Comparison of ENCODE assay signal across 10 mouse cellular contexts in the genomic region with DNA sequence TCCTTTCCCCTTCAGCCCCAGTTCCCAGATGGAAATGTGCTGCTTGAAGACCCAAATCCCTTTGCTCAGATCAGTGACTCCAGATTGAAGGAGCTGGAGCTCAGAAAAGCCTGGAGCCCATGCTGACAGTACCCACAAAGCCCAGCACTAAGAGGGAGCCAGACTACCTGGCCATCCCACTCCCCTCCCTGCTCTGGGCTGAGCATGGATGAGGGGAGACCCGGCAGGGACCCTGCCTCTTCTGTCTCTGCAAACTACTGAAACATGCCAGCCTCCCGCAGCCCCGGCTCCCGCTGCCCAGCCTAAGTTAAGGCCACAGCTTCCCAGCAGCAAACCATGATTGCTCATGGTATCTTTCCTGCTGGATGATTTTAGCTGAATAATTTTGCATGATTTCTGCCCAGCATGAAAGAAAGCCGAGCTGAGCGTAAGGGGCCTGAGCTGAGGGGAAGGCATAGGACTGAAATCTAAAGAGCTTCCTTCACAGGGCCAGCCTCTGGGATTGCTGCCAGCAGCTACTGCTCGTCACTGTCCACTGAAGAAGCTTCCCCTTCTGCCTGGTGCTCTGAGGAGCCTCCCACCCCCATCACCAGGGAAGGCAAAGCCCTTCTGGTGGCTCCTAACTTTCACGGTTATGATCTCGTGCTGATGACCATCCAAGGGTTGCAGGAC.
DNase-seq lines count a peak whose midpoint lies in the region; ATAC-seq and TF ChIP-seq lines count a peak whose summit lies in the region.
"Had no signal": no experiment of that assay in that cellular context is flagged by ENCODE, and none has a peak within 500 bp of the region (broad histone marks: within the 10 kb centered on the region; RNA-seq: fewer than 3 reads in every experiment).

No protein-coding gene starts in this region.

- H3K27ac ChIP-seq in hindbrain, embryonic 15.5 days (replicated peaks): peak overlapping the region; percentile 52
- no peak overlapping the region; the same call in 1 of the 2 replicates for H3K27ac ChIP-seq in hindbrain, embryonic 14.5 days
- no peak overlapping the region for H3K27ac ChIP-seq in lung, embryonic 14.5 days (ENCODE audit: low read depth)
- 0 out of 2 replicates have a peak overlapping the region, but pooled peaks have one; percentile 30 for H3K27ac ChIP-seq in midbrain, embryonic 16.5 days (ENCODE audit: low read length)

- no peaks in the 10 kb centered on the region for H3K36me3 ChIP-seq in hindbrain, embryonic 15.5 days
- no peaks in the 10 kb centered on the region for H3K36me3 ChIP-seq in hindbrain, embryonic 14.5 days (replicated peaks; ENCODE audit: control insufficient read depth, insufficient read depth)
- no peaks in the 10 kb centered on the region for H3K36me3 ChIP-seq in lung, embryonic 14.5 days (ENCODE audit: insufficient read depth)
- H3K36me3 ChIP-seq in midbrain, embryonic 16.5 days (ENCODE audit: control insufficient read depth, insufficient read depth, low read length): no peaks in the 10 kb centered on the region

- no peaks in the 10 kb centered on the region for H3K9me3 ChIP-seq in hindbrain, embryonic 15.5 days
- H3K9me3 ChIP-seq in hindbrain, embryonic 14.5 days (ENCODE audit: control insufficient read depth, low read length): no peaks in the 10 kb centered on the region
- H3K9me3 ChIP-seq in lung, embryonic 14.5 days (ENCODE audit: low read depth, low read length): no peaks in the 10 kb centered on the region
- H3K9me3 ChIP-seq in midbrain, embryonic 16.5 days (replicated peaks; ENCODE audit: control insufficient read depth, low read length, poor library complexity, severe bottlenecking): no peaks in the 10 kb centered on the region

- H3K4me1 ChIP-seq in hindbrain, embryonic 15.5 days (replicated peaks): peaks cover 42% of the 10 kb centered on the region
- H3K4me1 ChIP-seq in hindbrain, embryonic 14.5 days (replicated peaks; ENCODE audit: control insufficient read depth, insufficient read depth, low read length): peaks cover 26% of the 10 kb centered on the region
- H3K4me1 ChIP-seq in lung, embryonic 14.5 days (ENCODE audit: insufficient read depth): no peaks in the 10 kb centered on the region
- H3K4me1 ChIP-seq in midbrain, embryonic 16.5 days (ENCODE audit: control insufficient read depth, insufficient read depth, low read length): no peaks in the 10 kb centered on the region; the same call in none of the 2 replicates

- TF ChIP-seq CTCF in lung, embryonic 14.5 days (IDR thresholded peaks at IDR 0.05; ENCODE audit: low read depth): no peak

- no peaks in the 10 kb centered on the region for H3K27me3 ChIP-seq in hindbrain, embryonic 15.5 days
- no peaks in the 10 kb centered on the region; the same call in 1 of the 2 replicates for H3K27me3 ChIP-seq in hindbrain, embryonic 14.5 days (ENCODE audit: control insufficient read depth, insufficient read depth, low read length)
- no peaks in the 10 kb centered on the region for H3K27me3 ChIP-seq in lung, embryonic 14.5 days (ENCODE audit: insufficient read depth, low read length)
- H3K27me3 ChIP-seq in midbrain, embryonic 16.5 days (ENCODE audit: control insufficient read depth, insufficient read depth, low read depth, low read length): no peaks in the 10 kb centered on the region; the same call in 1 of the 2 replicates

- WGBS in hindbrain, embryonic 15.5 days: 45% methylated on average over 9 of the region's 9 CpGs
- WGBS in hindbrain, embryonic 14.5 days: 54% methylated on average over 9 of the region's 9 CpGs
- 55% methylated on average over 9 of the region's 9 CpGs for whole genome bisulfite sequencing in lung, embryonic 14.5 days
- WGBS in midbrain, embryonic 16.5 days: 49% methylated on average over 9 of the region's 9 CpGs

- ATAC-seq in cerebellum, adult (ENCODE audit: insufficient number of reproducible peaks, low FRiP score, low TSS enrichment): no peak
- ATAC-seq in hindbrain, embryonic 15.5 days (ENCODE audit: low FRiP score, low read depth): peak; percentile 39; the same call in 1 of the 2 replicates
- no peak for ATAC-seq in hindbrain, embryonic 14.5 days (ENCODE audit: low FRiP score)
- ATAC-seq in lung, embryonic 14.5 days (ENCODE audit: insufficient read depth): no peak
- no peak for ATAC-seq in midbrain, embryonic 16.5 days

- peak; percentile 75 to 83 for DNase-seq in cerebellum, postnatal 14 days
- no peak for DNase-seq in hindbrain, embryonic 14.5 days (ENCODE audit: low spot score)
- DNase-seq in lung, embryonic 14.5 days: peak; percentile 71
- DNase-seq in lung, postnatal 10 days: no peak
- DNase-seq in yolk sac, embryonic 10.5 days (ENCODE audit: low spot score): no peak
- DNase-seq: B cell, adult 2 months; heart, postnatal 4 days had no signal

- H3K4me3 ChIP-seq in hindbrain, embryonic 15.5 days: no peak overlapping the region
- no peak overlapping the region for H3K4me3 ChIP-seq in hindbrain, embryonic 14.5 days (replicated peaks; ENCODE audit: low read length)
- H3K4me3 ChIP-seq in lung, embryonic 14.5 days (ENCODE audit: low read depth, low read length): no peak overlapping the region
- H3K4me3 ChIP-seq in midbrain, embryonic 16.5 days (ENCODE audit: low read depth, low read length): no peak overlapping the region

- H3K9ac ChIP-seq in hindbrain, embryonic 15.5 days: no peak overlapping the region
- no peak overlapping the region for H3K9ac ChIP-seq in hindbrain, embryonic 14.5 days
- H3K9ac ChIP-seq in lung, embryonic 14.5 days: no peak overlapping the region
- H3K9ac ChIP-seq in midbrain, embryonic 16.5 days (ENCODE audit: low read depth, low read length): no peak overlapping the region

- H3K4me2 ChIP-seq in hindbrain, embryonic 15.5 days: no peak overlapping the region
- H3K4me2 ChIP-seq in hindbrain, embryonic 14.5 days (replicated peaks): no peak overlapping the region
- H3K4me2 ChIP-seq in lung, embryonic 14.5 days: no peak overlapping the region
- H3K4me2 ChIP-seq in midbrain, embryonic 16.5 days (ENCODE audit: low read length): no peak overlapping the region

Comparison
In these comparisons a context has a peak if more than half of its experiments do, and no peak if none do; other contexts are left out.
1. DNase-seq: peak in cerebellum, postnatal 14 days (2 of 2) and lung, embryonic 14.5 days (single experiment); none in hindbrain, embryonic 14.5 days (single experiment), lung, postnatal 10 days (single experiment) and yolk sac, embryonic 10.5 days (single experiment).
2. H3K27ac ChIP-seq: peak in hindbrain, embryonic 15.5 days (single experiment) and midbrain, embryonic 16.5 days (single experiment); none in hindbrain, embryonic 14.5 days (single experiment) and lung, embryonic 14.5 days (single experiment).